Mouse (Mus musculus) hindbrain, postnatal 0 days (tissue): ENCODE measurements around the gene Higd1a. TPM values are rescaled to one million over a fixed set of nuclear protein-coding genes. Genes with fewer than 3 reads are reported as not detected.
A peak's percentile ranks its signal among the peaks of the same experiment; 100 is the strongest.

Experiments used
- ATAC-seq: fragments of 200-750 bp; cut with Nextera tagmentation; 2 replicates; pipeline ENCODE4 v1.8.0; 2017; ENCODE audit warnings: mild to moderate bottlenecking, moderate TSS enrichment, moderate library complexity
- DNase-seq: peaks from one replicate; pipeline ENCODE4 v3.0.0-alpha.2; 2015; ENCODE audit warnings: low spot score
- H3K27ac ChIP-seq: fragments of 300-500 bp; sonication (generic); 2 replicates; pipeline ENCODE4 v1.5.1; 2014; ENCODE audit warnings: mild to moderate bottlenecking
- H3K27me3 ChIP-seq: fragments of 300-500 bp; sonication (generic); 2 replicates; pipeline ENCODE4 v1.6.1; 2014; ENCODE audit warnings: low read length, mixed read lengths; ENCODE audit not compliant: insufficient read depth
- H3K36me3 ChIP-seq: fragments of 300-500 bp; sonication (generic); 2 replicates; pipeline ENCODE4 v1.6.1; 2014; ENCODE audit warnings: low read length, mixed read lengths; ENCODE audit not compliant: insufficient read depth
- H3K4me1 ChIP-seq: fragments of 300-500 bp; sonication (generic); 2 replicates; pipeline ENCODE4 v1.6.1; 2014; ENCODE audit warnings: antibody characterized with exemption, low read length, mixed read lengths; ENCODE audit not compliant: insufficient read depth
- H3K4me2 ChIP-seq: fragments of 300-500 bp; sonication (generic); 2 replicates; pipeline ENCODE4 v1.6.1; 2014; ENCODE audit warnings: low read depth, mild to moderate bottlenecking, low read length, moderate library complexity, mixed read lengths
- H3K4me3 ChIP-seq: fragments of 300-500 bp; sonication (generic); 2 replicates; pipeline ENCODE4 v1.5.1; 2014; ENCODE audit warnings: low read length
- H3K9ac ChIP-seq: fragments of 300-500 bp; sonication (generic); replicated peaks from 2 replicates; pipeline ENCODE4 v1.6.1; 2014; ENCODE audit warnings: mild to moderate bottlenecking, low read length, moderate library complexity, mixed read lengths
- H3K9me3 ChIP-seq: fragments of 300-500 bp; sonication (generic); 2 replicates; pipeline ENCODE4 v1.6.1; 2016; ENCODE audit warnings: low read length, mixed read lengths
- CTCF ChIP-seq: IDR thresholded peaks from 2 replicates; pipeline ENCODE4 v1.5.1; 2016; ENCODE audit warnings: antibody characterized with exemption, control low read depth, low read depth
- WGBS: fragments of 180-500 bp; shearing (Covaris S2); extraction: QIAGEN DNeasy Blood & Tissue Kit; methylation state at CpG from one replicate; pipeline ENCODE4 v1.1.7; 2014; 5-methylcytosine and 5-hydroxymethylcytosine counted together
- polyA plus RNA-seq: library from polyadenylated mRNA; unstranded; fragments of >200 nt; fragmentation: Nextera tagmentation; extraction: Ambion mirVana; gene quantifications from 2 replicates; pipeline ENCODE4 v1.2.1, GENCODE M21; 2015
- total RNA-seq: library from RNA; depleted of rRNA; stranded (reverse); fragments of >200 nt; gene quantifications from 2 replicates; pipeline ENCODE4 v1.2.3, GENCODE M21; 2014

The Higd1a gene
- total and polyA plus RNA-seq, 2 experiments from 2014 or later = 27.2 to 197 TPM

GRCm38 (mm10) chr9:121842914-121843313 lies 15.2 kb downstream of the Higd1a start:
- 0 out of 2 replicates have a peak, but pooled peaks cover 8% of the 10 kb centered on the region for H3K36me3 ChIP-seq
- no peak for DNase-seq

DNA sequence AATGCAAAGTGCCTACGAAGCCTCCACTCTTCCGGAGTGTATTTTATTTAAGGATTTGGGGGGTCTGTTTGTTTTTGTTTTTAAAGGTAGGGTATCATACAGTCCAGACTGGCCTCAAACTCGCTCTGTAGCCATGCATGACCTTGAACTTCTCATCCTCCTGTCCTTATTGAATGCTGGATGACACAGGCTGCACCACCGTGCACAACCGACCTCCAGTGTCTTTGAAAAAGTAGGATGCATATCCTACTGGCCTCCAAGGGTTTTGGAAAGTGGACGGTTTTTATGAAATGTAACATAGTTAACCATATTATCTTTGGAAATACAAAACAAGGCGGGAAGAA lies 18.6 kb downstream of the Higd1a start:
- peak overlapping the region; percentile 51 for H3K9ac ChIP-seq
- no peak for TF ChIP-seq CTCF
- DNase-seq (no peak), ATAC-seq (peak; percentile 76)
- H3K27ac ChIP-seq = no peak overlapping the region
- peak overlapping the region; percentile 64 for H3K4me2 ChIP-seq
- no peaks in the 10 kb centered on the region for H3K36me3 ChIP-seq
- H3K4me3 ChIP-seq = peak overlapping the region; percentile 42
- no peaks in the 10 kb centered on the region for H3K4me1 ChIP-seq
- no peaks in the 10 kb centered on the region for H3K9me3 ChIP-seq
- no peaks in the 10 kb centered on the region for H3K27me3 ChIP-seq
- 28% methylated on average over 7 of the region's 7 CpGs for WGBS

More at GRCm38 (mm10) chr9:121842914-121843313, 15.2 kb downstream of the Higd1a start:
- no peaks in the 10 kb centered on the region for H3K27me3 ChIP-seq
- no peak overlapping the region for H3K4me3 ChIP-seq
- WGBS = 98% methylated on average over 2 of the region's 2 CpGs
- H3K27ac ChIP-seq = no peak overlapping the region
- no peaks in the 10 kb centered on the region for H3K4me1 ChIP-seq
- no peaks in the 10 kb centered on the region for H3K9me3 ChIP-seq
- ATAC-seq = no peak
- TF ChIP-seq CTCF = peak; percentile 51
- no peak overlapping the region for H3K9ac ChIP-seq
- H3K4me2 ChIP-seq = no peak overlapping the region

DNA sequence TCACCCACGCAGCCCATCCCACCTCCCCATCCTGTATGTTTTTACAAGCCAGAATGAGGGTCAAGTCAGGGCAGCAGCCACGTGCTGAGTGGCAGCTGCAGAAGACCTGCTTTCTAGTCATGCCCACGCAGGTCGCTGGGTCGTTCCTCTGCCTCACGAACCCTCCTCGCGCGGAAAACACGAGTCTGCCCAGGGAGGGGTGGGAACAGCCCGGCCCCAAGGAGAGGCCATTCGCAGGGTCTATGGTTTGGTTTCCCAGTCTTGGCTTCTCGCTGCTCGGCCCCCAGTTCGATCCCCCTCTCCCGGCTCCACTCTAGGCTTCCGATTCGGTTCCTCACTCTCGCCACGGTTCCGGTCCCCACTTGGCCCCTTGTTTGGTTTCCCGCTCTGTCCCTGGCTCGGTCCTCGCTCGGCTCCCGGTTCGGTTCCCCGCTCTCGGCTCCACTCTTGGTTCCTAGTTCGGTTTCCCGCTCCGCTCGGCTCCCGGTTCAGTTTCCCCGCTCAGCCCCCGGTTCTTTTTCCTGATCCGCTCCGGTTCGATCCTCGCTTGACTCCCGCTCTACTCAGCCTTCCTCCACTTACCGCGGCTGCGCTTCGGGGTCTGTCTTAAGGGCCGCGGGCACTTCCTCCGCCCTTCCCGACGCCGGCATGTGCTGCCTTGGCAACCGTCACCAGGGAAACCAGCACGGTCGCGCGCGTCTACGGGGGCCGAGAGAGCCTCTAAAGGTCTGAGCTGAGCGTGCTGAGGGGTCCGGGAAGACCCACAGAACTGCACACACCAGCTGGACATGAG lies 19.1 kb downstream of the Higd1a start, which contains the start of gene Ccdc13:
Ccdc13 (minus strand) TSS at position 633 of the 793 bp plus-strand sequence.
- peak; percentile 92 for ATAC-seq
- Histone ChIP-seq H3K27me3 (no peaks in the 10 kb centered on the region), H3K4me1 (no peaks in the 10 kb centered on the region), H3K4me2 (peak within 1 kb of the TSS; percentile 64), H3K9ac (peak within 1 kb of the TSS; percentile 51), H3K27ac (no peak within 1 kb of the TSS), H3K4me3 (peak within 1 kb of the TSS; percentile 42), H3K9me3 (no peaks in the 10 kb centered on the region), H3K36me3 (no peaks in the 10 kb centered on the region)
- peak; percentile 94 for DNase-seq
- 3% methylated on average over 61 of the region's 61 CpGs for WGBS
- no peak for TF ChIP-seq CTCF

DNA sequence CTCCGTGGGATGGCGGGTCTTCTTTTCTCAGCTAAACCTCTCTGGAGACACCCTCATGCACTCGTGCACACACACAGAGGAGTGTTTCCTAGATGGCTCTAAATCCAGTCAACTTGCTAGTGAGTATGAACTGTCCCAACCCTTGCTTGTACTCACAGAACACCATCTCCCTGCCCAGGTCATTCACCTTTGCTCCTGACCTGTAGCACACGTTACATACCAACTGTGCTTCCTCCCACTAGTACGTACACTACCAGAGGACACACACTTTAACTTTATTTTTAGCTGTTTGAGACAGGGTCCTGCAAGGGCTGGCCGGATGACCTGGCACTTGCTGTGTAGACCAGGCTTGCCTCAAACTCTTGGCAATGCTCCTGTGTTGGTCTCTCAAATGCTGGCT lies 20.2 kb downstream of the Higd1a start:
- ATAC-seq (no peak), DNase-seq (no peak)
- TF ChIP-seq CTCF = no peak
- Histone ChIP-seq H3K27me3 (no peaks in the 10 kb centered on the region), H3K9ac (no peak overlapping the region), H3K4me3 (no peak overlapping the region), H3K4me2 (no peak overlapping the region), H3K4me1 (no peaks in the 10 kb centered on the region), H3K27ac (no peak overlapping the region), H3K9me3 (no peaks in the 10 kb centered on the region), H3K36me3 (no peaks in the 10 kb centered on the region)
- 98% methylated on average over 6 of the region's 6 CpGs for WGBS

DNA sequence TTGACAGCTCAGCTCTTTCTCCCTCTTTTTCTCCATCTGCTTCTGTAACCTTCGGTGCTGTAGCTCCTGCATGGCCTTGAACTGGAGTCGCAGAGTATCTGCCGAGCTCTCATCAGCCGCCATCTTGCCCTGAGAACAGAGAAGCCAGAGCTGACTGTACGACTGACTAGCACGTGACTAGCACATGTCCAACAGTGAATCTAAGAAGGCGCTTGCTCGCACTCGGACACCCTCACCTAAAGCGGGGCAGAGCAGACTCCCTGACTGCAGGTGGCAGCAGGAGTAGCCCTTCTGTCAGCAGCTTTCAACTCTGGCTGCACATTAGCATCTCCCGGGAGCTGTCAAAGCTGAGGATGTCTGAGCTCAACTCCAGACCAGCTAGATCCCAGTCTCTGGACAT lies 24.3 kb downstream of the Higd1a start:
- ATAC-seq (no peak), DNase-seq (no peak)
- Histone ChIP-seq H3K9ac (no peak overlapping the region), H3K4me1 (no peaks in the 10 kb centered on the region), H3K36me3 (no peaks in the 10 kb centered on the region), H3K27me3 (no peaks in the 10 kb centered on the region), H3K9me3 (no peaks in the 10 kb centered on the region), H3K27ac (no peak overlapping the region), H3K4me3 (no peak overlapping the region), H3K4me2 (no peak overlapping the region)
- TF ChIP-seq CTCF = no peak
- 85% methylated on average over 11 of the region's 11 CpGs for WGBS

DNA sequence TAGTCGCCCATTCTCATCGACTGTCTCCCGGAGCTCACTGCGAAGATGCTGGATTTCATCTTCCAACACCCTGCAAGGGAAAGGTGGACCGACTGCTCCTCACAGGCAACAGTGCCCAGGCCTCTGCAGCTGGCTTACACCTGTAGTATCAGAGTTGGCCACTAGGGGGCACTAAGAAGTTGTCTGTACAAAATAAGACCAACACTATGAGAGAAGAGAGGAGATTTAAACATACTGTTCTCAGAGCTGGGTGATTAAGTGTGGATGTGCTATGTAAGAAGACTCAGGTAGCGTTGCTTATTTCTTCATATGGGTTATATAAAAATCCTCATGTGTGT lies 27.2 kb downstream of the Higd1a start:
- ATAC-seq = peak; percentile 73
- Histone ChIP-seq H3K27me3 (no peaks in the 10 kb centered on the region), H3K4me1 (no peaks in the 10 kb centered on the region), H3K4me2 (no peak overlapping the region), H3K9me3 (no peaks in the 10 kb centered on the region), H3K36me3 (no peaks in the 10 kb centered on the region), H3K4me3 (no peak overlapping the region), H3K27ac (no peak overlapping the region), H3K9ac (no peak overlapping the region)
- DNase-seq = peak; percentile 92
- peak; percentile 92 for TF ChIP-seq CTCF
- 33% methylated on average over 6 of the region's 6 CpGs for WGBS
